Mouse (Mus musculus): ENCODE measurements at regions not wholly inside any gene's neighbourhood (a gene's known extent, or its start where the extent isn't known, plus 50 kb on each side); places are given as distances from the start of the nearest gene placed in this dataset.

- no peak for DNase-seq (ENCODE audit: low read depth)
These were observed 99.4 kb upstream of the Smim15 start for GRCm38 (mm10) chr13:107944831-107945230.

- DNase-seq (ENCODE audit: low read depth), result no peak
These were observed 101.3 kb upstream of the Smim15 start for GRCm38 (mm10) chr13:107942979-107943378.

GRCm38 (mm10) chr13:107942297-107942962 is 101.8 kb upstream of the Smim15 start:
- no peak for DNase-seq (ENCODE audit: low read depth)

- peak; percentile 58 for DNase-seq (ENCODE audit: low read depth)
These were observed 104.2 kb upstream of the Smim15 start for GRCm38 (mm10) chr13:107939916-107940646.

GRCm38 (mm10) chr13:107935611-107936010 is 108.6 kb upstream of the Smim15 start:
- no peak for DNase-seq (ENCODE audit: low read depth)

- no peak for DNase-seq (ENCODE audit: low read depth)
These were observed 109.6 kb upstream of the Smim15 start for GRCm38 (mm10) chr13:107934691-107935090.

- DNase-seq (ENCODE audit: low read depth), result no peak
These were observed 110.4 kb upstream of the Smim15 start for GRCm38 (mm10) chr13:107933598-107934571.

- no peak for DNase-seq (ENCODE audit: low read depth)
These were observed 111.7 kb upstream of the Smim15 start for GRCm38 (mm10) chr13:107932423-107933032.

- DNase-seq (ENCODE audit: low read depth), result no peak
These were observed 113.0 kb upstream of the Smim15 start for GRCm38 (mm10) chr13:107931216-107931615.

GRCm38 (mm10) chr13:107927499-107928215 is 116.6 kb upstream of the Smim15 start:
- DNase-seq (ENCODE audit: low read depth), result peak; percentile 61

- no peak for DNase-seq (ENCODE audit: low read depth)
These were observed 118.8 kb upstream of the Smim15 start for GRCm38 (mm10) chr13:107925470-107925869.

- no peak for DNase-seq (ENCODE audit: low read depth)
These were observed 120.8 kb upstream of the Smim15 start for GRCm38 (mm10) chr13:107923129-107924114.

GRCm38 (mm10) chr13:107919403-107919802 is 124.8 kb upstream of the Smim15 start:
- DNase-seq (ENCODE audit: low read depth), result no peak

GRCm38 (mm10) chr13:107918478-107918877 is 125.8 kb upstream of the Smim15 start:
- no peak for DNase-seq (ENCODE audit: low read depth)

GRCm38 (mm10) chr13:107918065-107918464 is 126.2 kb upstream of the Smim15 start:
- DNase-seq (ENCODE audit: low read depth), result peak; percentile 60

GRCm38 (mm10) chr13:107917564-107917963 is 126.7 kb upstream of the Smim15 start:
- no peak for DNase-seq (ENCODE audit: low read depth)

GRCm38 (mm10) chr13:107910125-107910524 is 134.1 kb upstream of the Smim15 start:
- DNase-seq (ENCODE audit: low read depth), result no peak

- no peak for DNase-seq (ENCODE audit: low read depth)
These were observed 134.7 kb upstream of the Smim15 start for GRCm38 (mm10) chr13:107909343-107910067.

- no peak for DNase-seq (ENCODE audit: low read depth)
These were observed 136.3 kb upstream of the Smim15 start for GRCm38 (mm10) chr13:107907966-107908365.

Data from induced T-regulatory cell, adult 2 months (primary cell).